Mouse (Mus musculus) 416B (cell line): Measurements from ENCODE around the gene Nfkbiz.
"Not testable (repeated sequence)": the region's sequence is repeated elsewhere in the genome, so short reads cannot be mapped to it uniquely, and the experiment has no call there.

Experiments used
- DNase-seq: peaks from one replicate; pipeline ENCODE4 v3.0.0; 2011; ENCODE audit warnings: low read depth

Gene Nfkbiz

DNA sequence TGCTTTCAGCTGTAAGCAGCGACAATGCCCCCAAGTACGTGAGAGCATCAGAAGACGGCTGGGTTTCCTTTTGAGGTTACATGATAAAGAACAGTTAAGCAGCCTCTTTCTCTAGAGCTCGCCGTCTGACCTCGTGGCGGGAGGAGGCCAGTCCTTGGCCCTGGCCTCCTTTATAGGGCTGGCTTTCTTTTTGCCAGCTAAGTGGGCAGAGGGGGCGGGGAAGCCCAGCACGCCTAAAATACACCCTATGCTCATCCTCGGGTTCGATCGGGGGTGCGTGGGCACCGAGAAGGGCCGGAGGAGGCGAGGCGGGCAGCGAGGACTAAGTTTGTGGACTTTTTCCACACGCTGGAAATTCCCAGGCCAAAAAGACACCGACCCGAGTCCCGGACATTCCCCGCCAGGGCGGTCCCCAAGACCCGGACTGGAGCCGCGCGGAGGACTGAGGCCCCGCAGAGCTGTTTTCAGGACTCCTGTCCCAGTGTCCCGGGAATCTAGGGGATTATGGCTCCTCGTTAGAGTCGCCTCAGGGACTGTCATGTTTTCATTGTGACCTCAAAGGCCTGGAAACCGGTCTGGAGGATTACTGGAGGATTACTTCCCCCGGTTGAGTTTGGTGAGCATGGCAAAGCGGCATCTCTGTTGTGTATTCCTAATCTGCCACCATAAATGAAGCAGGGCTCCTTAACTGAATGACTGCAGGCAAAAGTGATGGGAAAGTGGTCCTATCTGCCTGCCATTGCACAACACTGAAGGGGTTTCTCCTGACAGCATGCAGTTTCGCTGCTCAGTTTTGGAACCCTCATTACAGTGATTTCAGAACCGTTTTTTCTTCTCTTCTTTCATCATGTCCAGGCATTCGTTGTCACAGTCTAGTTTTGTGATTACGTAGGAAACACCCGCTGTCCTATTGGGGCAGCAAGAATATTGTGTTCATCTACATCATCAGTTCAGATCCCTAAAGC, at the start of gene Nfkbiz:
Gene Nfkbiz (minus strand): TSS at position 390 of the 965 bp plus-strand sequence.
- peak; percentile 92 for DNase-seq

DNA sequence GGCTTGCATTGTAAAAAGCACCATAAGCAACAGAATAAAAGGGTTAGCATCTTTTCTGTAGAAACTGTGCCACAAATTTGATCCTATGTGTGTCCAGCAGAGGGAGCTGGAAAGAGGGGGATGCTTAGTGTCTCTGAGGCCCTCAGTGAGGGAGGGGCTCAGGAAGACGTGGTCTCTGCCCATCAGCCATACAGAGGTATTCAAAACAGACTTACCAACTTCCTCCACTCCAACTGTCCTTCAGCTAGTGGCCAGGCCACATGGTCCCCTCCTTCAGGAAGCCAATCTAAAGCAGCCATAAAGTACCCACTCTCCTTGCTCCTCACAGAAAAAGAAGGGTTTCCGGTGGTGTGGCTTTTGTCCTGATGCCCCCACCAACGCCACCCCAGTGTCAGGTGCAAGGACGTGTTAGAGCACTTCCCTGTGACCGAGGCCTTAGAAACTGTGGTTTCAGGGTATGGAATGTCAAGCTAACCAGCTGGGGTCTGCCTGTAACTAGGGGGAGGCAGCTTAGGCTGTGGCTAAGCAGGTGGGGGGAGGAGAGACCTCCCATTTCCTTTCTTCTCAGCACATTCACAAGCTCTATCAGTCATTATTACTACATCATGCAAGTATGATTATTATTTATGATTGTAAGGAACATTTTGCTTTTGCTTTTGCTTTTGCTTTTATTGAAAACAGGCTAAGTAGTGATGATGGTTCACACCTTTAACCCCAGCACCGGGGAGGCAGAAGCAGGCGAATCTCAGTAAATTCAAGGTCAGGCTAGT, 49.3 kb upstream of the Nfkbiz start:
- peak; percentile 98 for DNase-seq

DNA sequence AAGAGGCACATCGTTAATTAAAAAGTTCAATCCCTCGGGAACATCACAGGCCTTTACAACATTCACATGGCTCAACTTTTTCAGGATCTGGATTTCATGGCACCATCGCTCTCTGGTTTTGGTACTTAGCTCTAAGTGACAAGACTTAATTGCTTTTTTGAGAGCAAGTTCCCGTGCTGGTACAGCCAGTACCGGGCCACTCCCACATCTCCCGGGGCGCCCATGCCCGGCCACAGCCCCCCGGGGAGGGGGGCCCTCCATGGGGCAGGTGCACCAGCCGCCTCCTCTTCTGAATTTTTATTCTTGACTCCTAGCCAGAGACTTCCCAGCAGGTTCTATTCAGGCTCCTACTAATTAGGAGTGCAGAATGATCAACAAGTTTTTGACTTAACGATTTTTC, 45.5 kb upstream of the Nfkbiz start:
- no peak for DNase-seq

DNA sequence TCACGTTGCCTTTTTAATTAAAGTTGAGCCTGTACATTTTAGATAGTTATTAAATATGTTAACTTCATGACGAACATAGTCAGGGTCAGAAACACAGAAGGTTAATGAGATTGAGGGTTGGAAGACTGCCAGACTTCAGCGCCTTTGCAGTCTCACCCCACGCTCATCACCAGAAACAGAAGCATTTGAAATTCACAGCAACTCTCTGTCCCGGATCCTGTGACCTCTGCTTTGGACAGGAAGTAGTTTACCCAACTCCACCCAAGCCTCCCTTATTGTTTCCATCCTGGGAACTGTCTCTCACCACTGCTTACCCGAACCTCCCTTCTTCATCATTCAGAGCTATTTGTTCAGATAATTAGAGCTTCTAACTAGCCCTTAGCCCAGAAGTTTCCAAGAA, 37.3 kb upstream of the Nfkbiz start:
- peak; percentile 38 for DNase-seq

DNA sequence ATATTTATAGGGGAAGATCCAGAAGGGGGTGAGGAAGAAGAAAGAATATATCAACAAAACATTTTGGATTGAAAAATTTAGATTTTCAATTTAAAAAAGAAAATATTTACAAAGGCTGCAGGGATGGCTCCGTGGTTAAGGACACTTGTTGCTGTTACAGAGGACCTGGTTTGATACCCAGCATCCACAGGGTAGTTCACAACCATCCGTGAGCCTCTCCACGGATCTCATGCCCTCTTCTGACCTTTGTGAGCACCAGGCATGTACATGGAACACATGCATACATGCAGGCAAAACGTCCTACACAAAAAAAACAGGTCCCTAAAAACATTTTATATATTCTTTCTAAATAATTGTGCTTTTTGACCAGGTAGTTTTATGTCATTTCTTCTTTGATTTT, 25.1 kb upstream of the Nfkbiz start:
- DNase-seq: no peak

DNA sequence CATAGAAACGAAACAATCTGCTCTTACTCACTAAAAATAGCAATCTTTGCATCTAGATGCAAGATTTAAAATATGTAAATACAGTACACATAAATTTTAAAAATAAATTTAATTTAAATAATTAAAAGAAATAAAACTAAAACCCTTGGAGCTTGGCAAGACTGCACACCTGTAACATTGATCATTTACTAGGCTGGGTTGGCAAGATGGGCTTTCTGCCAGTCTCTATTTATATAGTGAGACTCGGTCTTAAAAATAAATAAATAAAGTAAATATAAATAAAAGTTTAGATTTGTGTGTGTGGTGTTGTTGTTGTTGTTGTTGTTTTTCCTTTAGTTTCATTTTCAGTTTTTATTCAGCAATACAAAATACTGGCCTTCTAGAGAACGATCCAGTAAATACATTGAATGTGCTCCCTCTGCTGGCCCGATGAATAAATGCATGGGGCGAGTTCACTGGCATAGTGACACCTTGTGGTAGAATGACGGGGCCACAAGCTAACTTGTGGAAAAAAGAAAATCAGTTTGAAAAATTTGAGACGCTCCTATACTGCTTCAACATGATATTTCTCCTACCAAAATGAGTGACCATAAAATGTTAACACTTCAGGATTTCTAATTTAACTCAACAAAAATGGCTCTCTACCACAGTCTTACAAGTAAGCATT, 24.6 kb upstream of the Nfkbiz start:
- DNase-seq: peak; percentile 90

DNA sequence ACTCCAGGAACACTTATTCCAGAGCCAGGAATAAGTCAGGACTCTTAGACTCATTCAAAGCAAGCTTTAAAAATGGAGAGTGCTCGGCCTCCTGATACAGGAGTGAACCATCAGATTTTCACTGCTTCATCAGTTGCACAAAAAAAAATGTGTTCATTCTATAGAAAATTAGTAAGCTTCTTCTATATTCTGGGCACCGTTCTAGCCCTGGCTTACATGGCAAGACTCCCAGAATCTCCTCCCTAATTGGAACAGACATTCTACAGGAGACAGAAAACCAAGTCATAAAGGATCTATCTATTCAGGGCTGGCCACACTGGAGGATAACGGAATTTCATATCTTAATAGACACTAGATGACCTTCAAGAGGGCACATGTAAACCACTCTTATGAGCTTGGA, 22.4 kb upstream of the Nfkbiz start:
- DNase-seq: no peak

DNA sequence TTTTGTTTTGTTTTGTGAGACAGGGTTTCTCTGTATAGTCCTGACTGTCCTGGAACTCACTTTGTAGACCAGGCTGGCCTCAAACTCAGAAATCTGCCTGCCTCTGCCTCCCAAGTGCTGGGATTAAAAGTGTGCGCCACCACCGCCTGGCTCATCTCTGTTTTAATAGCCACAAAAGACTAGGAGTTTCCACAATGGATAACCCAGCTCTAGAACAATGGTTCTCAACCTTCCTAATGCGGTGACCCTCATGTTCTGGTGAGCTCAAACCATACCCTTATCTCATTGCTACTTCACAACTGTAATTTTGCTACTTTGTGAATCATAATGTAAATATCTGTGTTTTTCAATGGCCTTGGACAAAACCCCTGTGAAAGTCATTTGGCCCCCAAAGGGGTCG, 20.7 kb upstream of the Nfkbiz start:
- DNase-seq: not testable (repeated sequence)

DNA sequence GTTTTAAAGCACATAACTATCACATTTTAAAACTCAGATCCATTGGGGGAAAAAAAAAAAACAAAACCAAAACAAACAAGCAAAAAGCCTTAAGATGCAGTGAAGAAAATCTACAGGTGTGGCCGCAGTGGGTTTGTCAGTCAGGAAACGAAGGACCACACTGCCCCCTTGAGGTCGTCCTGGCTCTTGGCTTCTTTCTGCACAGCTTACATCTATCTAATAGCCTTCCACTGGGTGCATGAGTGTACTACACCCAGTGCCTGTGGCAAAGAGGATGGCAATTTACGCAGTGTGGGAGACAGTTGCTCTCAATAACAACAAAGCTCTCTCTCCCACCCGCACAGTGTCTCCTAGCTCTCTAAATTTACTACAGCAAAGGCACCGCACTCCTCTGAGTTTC, 19.8 kb upstream of the Nfkbiz start:
- DNase-seq: peak; percentile 77

DNA sequence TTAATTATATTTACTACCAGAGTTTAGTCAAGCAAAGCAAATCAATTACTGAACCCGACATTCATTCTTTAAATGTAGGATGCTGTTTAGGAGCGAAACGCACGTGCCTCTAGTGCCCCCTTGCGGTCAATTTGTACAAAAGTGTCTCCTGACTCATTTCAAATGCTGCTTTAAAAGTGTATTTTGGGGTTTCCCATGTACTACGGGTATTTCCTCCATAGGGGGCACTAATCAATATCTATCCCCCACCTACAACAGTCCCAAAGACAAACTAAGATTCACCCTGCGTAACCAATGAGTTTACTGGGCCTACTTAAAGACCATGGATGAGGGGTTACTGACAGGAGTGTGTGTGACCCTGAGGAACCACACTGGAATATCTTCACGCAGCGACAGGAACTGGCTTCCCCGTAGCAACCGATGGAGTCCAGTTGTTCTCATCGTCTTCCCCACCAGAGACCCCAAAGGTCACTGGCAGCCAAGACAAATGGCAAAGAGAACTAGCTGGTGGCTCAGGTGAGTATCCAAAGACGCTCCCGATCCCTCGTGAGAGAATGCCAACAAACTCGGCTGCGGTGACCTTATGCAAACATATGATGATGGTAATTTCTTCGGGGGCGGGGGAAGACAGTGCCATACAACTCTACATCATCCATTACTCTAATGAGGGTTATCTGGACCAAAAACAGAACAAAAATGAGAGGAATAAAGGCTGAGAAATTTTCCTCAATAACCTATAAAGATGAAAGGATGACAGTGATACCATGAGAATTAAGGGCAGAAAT, 14.4 kb upstream of the Nfkbiz start:
- DNase-seq: peak; percentile 87

DNA sequence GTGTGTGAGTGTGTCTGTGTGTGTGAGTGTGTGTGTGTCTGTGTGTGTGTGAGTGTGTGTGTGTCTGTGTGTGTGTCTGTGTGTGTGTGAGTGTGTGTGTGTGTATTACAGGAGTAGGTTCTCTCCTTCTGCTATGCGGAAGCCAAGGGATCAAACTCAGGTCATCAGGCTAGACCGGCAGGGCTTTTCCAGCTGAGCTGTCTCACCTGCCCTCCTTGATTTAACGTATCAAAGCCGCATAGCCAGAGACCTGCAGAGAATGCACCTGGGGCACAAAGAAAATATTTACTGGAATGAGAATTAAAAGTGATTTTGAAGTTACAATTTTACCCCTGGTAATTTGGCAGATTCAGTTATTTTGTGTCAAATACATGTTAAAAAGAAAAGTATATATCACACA, 13.8 kb upstream of the Nfkbiz start:
- no peak for DNase-seq

DNA sequence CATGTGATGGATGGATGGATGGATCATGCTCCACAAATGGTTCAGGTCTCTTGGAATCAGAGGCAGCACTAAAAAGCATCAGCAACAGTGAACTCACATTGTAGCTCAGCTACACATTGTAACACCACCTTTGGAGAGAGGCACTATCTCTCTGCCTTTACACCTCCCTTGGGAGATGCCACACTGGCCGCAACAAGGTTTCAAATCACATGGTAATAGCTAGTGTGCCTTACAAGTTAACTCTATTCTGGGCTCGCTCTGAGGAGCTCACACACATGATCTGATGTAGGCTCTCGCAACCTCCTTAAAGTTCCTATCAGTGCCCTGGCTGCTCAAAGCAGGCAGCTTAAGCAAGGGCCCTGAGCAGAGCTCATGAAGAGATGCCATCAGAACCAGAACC, 11.8 kb upstream of the Nfkbiz start:
- no peak for DNase-seq

DNA sequence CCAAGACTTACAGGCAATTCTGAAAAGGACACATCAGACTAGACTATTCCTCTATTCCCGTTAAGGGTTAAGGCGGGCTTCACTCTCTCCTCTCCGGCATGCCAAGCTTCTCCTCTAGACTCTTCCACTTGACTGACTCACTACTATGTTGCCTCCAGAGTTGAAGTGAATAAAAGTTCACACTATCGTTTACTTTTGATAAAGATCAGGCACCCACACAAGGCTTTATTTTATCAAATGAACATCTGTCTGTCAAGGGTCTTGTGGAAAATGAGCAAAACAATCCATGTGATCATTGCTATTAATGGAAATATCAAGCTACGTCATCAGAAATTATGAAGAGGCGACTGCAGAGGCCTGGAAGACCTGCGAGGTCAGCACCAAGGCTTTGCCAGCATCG, 9.0 kb upstream of the Nfkbiz start:
- no peak for DNase-seq

DNA sequence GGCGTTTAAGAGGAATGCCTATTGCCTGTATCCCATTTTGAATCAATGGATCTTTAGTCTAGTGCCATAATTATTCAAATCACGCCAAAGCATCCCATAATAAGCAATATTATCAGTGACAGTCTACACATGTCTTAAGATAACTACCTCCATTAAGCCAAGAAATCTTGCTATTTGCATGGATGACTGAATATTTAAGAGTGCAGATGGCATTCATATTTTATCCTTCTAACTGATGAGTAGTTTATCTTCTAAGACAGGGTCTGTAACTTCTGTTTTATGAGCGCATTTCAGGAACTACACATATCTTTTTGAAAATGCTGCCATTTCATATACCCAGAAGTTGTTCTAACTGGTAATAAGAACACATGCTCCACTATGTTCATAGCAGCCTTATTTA, 6.1 kb upstream of the Nfkbiz start:
- DNase-seq: no peak

DNA sequence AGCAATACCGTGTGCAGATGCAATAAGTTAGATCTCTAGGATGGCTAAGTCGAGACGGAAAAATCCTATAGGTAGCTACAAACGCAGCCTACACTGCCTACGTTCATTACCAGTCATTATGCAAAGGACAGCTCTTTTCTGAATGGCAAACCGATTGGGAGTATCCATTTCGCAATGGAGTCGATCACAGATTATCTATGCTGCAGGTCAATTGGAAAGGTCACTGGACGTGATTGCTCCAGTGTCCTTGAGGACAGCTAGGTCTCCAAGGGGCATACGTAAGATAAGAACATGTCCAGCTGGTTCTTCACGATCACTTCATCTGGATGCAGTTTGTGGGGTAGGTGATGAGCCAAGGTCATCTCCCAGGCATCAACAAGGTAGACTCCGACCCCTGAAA, 5.2 kb upstream of the Nfkbiz start:
- no peak for DNase-seq

DNA sequence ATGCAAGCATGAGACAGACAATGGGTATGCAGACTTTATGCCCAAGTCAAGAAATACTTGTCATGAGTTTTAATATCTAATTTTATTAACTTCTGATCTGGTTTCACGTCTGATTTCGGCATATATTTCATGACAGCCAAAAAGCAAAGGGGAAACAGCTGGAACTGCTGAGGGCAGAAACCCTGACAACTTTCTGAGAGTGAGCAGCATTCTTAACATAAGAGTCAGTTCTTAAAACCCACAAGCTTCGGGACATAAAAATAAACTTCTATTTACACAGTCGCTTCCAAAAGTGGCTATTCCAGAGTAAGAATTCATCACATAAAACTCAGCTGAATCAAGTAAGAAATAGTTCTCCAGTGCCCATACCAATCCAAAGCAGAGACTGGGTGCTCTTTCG, 4.4 kb upstream of the Nfkbiz start:
- no peak for DNase-seq

DNA sequence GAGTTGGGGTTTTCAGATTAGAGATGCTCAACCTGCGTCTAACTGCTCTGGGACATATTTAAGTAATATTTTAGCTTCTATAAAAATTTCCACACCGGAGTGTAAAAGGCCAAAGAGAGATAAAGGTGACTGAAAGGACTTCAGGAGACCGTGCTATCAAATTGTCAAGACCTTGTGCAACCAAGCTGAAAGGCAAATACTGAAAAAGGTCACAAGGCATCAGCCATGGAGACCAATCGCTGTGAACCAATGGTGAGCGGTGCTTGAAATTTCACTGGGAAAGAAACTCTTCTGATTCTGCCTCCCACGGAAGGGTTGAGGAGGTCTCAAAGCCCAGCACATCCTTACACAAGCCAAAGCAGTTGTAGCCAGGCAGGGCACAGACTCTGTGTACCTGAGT, 2.8 kb upstream of the Nfkbiz start:
- no peak for DNase-seq

DNA sequence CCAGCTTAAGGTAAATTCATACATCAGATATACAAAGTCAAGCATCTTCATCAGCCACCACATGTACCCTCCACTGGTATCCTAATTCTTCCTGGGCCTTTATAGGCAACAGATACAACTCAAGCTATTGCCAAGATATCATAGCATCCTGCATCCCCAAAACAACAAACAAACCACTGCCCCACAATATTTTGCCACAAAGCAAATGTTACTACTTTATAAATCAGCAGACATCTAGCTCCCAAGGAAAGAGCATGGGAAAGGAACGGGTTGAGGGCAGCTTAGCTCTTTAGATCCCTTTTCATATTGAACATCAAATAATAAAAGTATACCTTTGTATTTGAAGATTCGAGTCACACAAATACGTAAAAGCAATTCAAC, 580 bp downstream of the Nfkbiz start:
- DNase-seq: no peak

DNA sequence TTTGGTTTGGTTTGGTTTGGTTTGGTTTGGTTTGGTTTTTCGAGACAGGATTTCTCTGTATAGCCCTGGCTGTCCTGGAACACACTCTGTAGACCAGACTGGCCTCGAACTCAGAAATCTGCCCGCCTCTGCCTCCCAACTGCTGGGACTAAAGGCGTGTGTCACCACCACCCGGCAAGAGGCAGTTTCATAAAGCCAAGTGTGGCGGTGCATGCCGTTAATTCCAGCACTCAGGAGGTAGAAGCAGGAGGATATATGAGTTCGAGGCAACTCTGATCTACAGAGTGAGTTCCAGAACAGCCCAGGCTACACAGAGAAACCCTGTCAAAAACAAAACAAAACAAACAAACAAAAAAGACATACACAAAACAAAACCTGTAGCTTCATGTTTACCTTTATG, 1.0 kb downstream of the Nfkbiz start:
- DNase-seq: not testable (repeated sequence)

DNA sequence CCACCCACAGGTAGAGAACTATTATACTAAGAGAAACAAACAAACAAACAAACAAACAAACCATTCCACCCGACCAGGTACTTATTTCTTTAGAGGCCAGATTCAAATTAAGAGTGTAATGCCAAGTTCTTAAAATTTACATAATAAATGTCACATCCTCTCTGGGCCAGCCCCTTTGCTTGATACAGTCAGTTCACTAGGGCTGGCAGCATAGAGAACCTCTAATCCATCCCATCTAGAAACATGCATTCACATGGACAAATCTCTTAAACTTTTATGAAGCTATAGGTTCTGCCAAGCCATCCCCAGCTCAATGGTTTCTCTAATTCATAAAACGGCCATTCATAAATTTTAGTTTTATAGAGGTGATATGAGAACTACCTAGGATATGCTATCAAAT, 1.5 kb downstream of the Nfkbiz start:
- no peak for DNase-seq

DNA sequence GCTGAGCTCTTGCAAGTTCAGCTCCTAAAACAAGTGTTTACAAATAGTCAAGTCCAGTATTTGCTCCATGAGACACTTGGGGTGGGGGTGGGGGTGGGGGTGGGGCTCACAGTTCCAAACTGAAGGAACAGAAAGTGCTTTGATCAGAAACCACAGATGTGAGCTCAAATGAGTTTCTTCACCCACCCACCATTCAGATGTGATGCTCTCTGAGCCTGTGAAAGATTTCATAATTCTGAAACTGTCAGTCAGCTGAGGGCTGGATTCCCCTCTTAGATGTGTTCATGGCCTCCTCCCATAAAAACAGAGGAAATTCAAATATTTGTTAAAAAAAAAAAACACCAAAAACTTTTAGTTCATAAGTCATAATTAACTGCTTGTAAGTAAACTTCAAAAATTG, 2.9 kb downstream of the Nfkbiz start:
- DNase-seq: no peak

DNA sequence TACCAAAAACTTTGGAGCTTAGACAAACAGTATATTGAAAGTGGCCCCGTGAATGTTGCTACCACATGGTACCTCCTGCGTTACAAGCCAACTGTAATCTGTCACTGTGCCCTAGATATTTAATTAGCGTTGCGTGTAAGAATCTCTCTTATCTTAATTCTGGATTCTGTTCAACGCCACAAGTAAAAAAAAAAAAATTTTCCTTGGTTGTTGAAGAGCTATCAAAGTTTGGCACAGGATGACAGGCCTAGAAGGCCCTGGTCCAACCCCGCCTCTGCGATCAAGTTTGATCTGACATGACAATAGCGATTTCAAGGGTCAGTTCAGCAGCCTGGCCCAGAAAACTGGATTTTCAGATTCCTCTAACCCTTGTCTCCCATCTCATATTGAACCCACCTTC, 6.1 kb downstream of the Nfkbiz start:
- DNase-seq: no peak
